Mouse (Mus musculus): ENCODE results near the gene Gm4553. TPM values are rescaled to one million over a fixed set of nuclear protein-coding genes. Genes with fewer than 3 reads are reported as not detected.
"Not testable (repeated sequence)": the region's sequence is repeated elsewhere in the genome, so short reads cannot be mapped to it uniquely, and the experiment has no call there.

The Gm4553 gene
- polyA plus RNA-seq, 1 experiment from 2014 or later: 0.14 TPM

DNA sequence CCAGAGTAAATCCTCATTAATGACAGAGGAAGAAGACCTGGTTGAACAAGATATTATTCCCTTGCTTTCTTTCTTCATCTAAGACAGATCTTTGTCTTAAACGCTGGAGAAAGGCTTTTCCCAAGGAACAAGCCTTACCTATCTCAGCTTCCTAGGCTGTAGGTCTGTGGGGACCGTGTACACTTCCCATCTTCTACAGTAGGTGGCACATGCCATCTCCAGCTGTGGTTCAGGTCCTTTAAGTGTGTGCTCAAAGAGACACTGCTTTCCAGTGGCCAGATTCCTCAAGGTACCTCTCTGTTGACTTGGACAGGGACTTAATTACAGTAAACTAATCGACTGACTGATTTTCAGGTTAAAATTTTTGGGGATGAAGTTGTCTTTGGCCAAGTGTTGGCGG lies 36.7 kb downstream of the Gm4553 start:
- Histone ChIP-seq H3K4me2 (no peak overlapping the region), H3K27ac (replicated peaks) (no peak overlapping the region), H3K27me3 (no peaks in the 10 kb centered on the region), H3K4me1 (replicated peaks) (no peaks in the 10 kb centered on the region), H3K36me3 (no peaks in the 10 kb centered on the region), H3K9me3 (no peaks in the 10 kb centered on the region), H3K9ac (no peak overlapping the region), H3K4me3 (no peak overlapping the region)
- no peak for ATAC-seq (ENCODE audit: low FRiP score, low read depth)
- 68% methylated on average over 4 of the region's 4 CpGs for WGBS

DNA sequence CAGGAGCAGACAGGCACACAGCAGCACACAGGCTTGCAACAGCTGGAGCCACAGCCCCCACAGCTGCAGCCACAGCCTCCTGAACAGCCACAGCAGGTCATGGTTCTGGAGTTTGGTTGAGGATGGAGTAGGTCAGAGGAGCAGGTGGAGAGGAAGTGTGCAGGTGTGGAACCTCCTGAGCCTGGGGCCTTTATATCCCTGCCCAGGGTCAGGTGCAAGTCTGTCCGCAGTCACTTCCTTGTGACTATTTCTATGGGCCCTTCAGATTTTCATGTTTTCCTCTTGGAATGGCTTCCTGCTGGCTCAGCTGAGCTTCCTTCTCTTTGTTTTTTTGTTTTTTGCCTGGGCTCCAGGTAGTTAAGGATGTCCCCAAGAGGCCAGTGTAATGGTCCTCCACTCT lies 44.9 kb downstream of the Gm4553 start, which contains the start of gene Gm45618:
TSS of gene Gm45618 (minus strand) at position 101 of the 400 bp plus-strand sequence.
- H3K27me3 ChIP-seq; ATAC-seq (ENCODE audit: low FRiP score, low read depth); H3K9ac ChIP-seq; H3K36me3 ChIP-seq; H3K4me2 ChIP-seq; H3K27ac ChIP-seq (replicated peaks); H3K9me3 ChIP-seq; H3K4me1 ChIP-seq (replicated peaks); H3K4me3 ChIP-seq: not testable (repeated sequence)
- 90% methylated on average over 1 of the region's 1 CpGs for WGBS

DNA sequence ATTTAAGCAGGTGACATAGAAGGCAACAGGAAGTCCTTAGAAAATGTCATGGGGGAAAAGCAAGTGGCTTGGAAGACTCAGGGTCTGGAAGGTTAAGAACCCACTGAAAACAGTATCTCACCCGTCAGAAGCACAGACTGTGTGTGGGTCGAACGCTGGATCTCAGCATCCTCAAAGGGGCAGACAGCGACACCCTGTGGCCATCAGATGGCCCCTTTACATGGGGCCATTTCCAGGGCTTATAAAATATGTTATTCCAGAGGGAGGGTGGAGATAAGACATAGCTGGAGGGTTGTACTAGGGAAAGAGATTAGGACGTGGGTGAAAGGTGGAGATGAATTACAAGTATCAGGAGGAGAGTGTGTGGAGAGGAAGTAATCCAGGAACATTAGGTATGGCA lies 45.9 kb downstream of the Gm4553 start:
- Histone ChIP-seq H3K9ac (no peak overlapping the region), H3K27ac (replicated peaks) (no peak overlapping the region), H3K9me3 (no peaks in the 10 kb centered on the region), H3K4me2 (no peak overlapping the region), H3K27me3 (no peaks in the 10 kb centered on the region), H3K36me3 (no peaks in the 10 kb centered on the region), H3K4me1 (replicated peaks) (no peaks in the 10 kb centered on the region), H3K4me3 (no peak overlapping the region)
- ATAC-seq (ENCODE audit: low FRiP score, low read depth): no peak
- 22% methylated on average over 5 of the region's 5 CpGs for WGBS

Other genes starting within 250 kb of the Gm4553 start
- gene Tollip, start 247.2 kb downstream of the Gm4553 start, polyA plus RNA-seq (2015; fragmentation: Nextera tagmentation; extraction: Ambion mirVana): 75.7 and 80.3 TPM in 2 replicates
- gene Brsk2, start 216.0 kb downstream of the Gm4553 start, polyA plus RNA-seq (2015; fragmentation: Nextera tagmentation; extraction: Ambion mirVana): 20.6 and 23.1 TPM in 2 replicates
- 50.8 and 53.4 TPM in 2 replicates for gene Mob2, start 104.7 kb downstream of the Gm4553 start, polyA plus RNA-seq (2015; fragmentation: Nextera tagmentation; extraction: Ambion mirVana)
- gene Dusp8, start 69.9 kb downstream of the Gm4553 start, polyA plus RNA-seq (2015; fragmentation: Nextera tagmentation; extraction: Ambion mirVana): 117 and 134 TPM in 2 replicates
- gene Gm45618, start 45.0 kb downstream of the Gm4553 start, polyA plus RNA-seq (2015; fragmentation: Nextera tagmentation; extraction: Ambion mirVana): 0.43 TPM in 1 of 2 replicates, not detected in the other
- not detected in 2 replicates for gene Gm39115, start 29.7 kb downstream of the Gm4553 start, polyA plus RNA-seq (2015; fragmentation: Nextera tagmentation; extraction: Ambion mirVana)
- not detected in 2 replicates for gene Gm45337, start 21.1 kb downstream of the Gm4553 start, polyA plus RNA-seq (2015; fragmentation: Nextera tagmentation; extraction: Ambion mirVana)
- gene Gm29735, start 8.6 kb downstream of the Gm4553 start, polyA plus RNA-seq (2015; fragmentation: Nextera tagmentation; extraction: Ambion mirVana): not detected in 2 replicates
- not detected in 2 replicates for gene Krtap5-2, start 10.3 kb upstream of the Gm4553 start, polyA plus RNA-seq (2015; fragmentation: Nextera tagmentation; extraction: Ambion mirVana)
- not detected in 2 replicates for gene Gm10153, start 24.6 kb upstream of the Gm4553 start, polyA plus RNA-seq (2015; fragmentation: Nextera tagmentation; extraction: Ambion mirVana)
- gene Krtap5-3, start 35.6 kb upstream of the Gm4553 start, polyA plus RNA-seq (2015; fragmentation: Nextera tagmentation; extraction: Ambion mirVana): not detected in 2 replicates
- gene Gm7579, start 46.1 kb upstream of the Gm4553 start, polyA plus RNA-seq (2015; fragmentation: Nextera tagmentation; extraction: Ambion mirVana): not detected in 2 replicates
- gene Krtap5-5, start 64.2 kb upstream of the Gm4553 start, polyA plus RNA-seq (2015; fragmentation: Nextera tagmentation; extraction: Ambion mirVana): not detected in 2 replicates
- gene Gm40460, start 75.3 kb upstream of the Gm4553 start, polyA plus RNA-seq (2015; fragmentation: Nextera tagmentation; extraction: Ambion mirVana): not detected in 2 replicates
- gene Gm2431, start 92.6 kb upstream of the Gm4553 start, polyA plus RNA-seq (2015; fragmentation: Nextera tagmentation; extraction: Ambion mirVana): not detected in 2 replicates
- gene Gm4559, start 108.6 kb upstream of the Gm4553 start, polyA plus RNA-seq (2015; fragmentation: Nextera tagmentation; extraction: Ambion mirVana): not detected in 2 replicates
- gene Krtap5-1, start 131.4 kb upstream of the Gm4553 start, polyA plus RNA-seq (2015; fragmentation: Nextera tagmentation; extraction: Ambion mirVana): not detected in 2 replicates
- gene Krtap5-4, start 137.8 kb upstream of the Gm4553 start, polyA plus RNA-seq (2015; fragmentation: Nextera tagmentation; extraction: Ambion mirVana): not detected in 2 replicates
- 8.4 and 8.7 TPM in 2 replicates for gene Ifitm10, start 208.0 kb upstream of the Gm4553 start, polyA plus RNA-seq (2015; fragmentation: Nextera tagmentation; extraction: Ambion mirVana)
- gene Gm49369, start 216.9 kb upstream of the Gm4553 start, polyA plus RNA-seq (2015; fragmentation: Nextera tagmentation; extraction: Ambion mirVana): 1.9 TPM in 1 of 2 replicates, not detected in the other
- gene Ctsd, start 222.3 kb upstream of the Gm4553 start, polyA plus RNA-seq (2015; fragmentation: Nextera tagmentation; extraction: Ambion mirVana): 300 and 306 TPM in 2 replicates